Mouse (Mus musculus): ENCODE data around the gene Rnf220. TPM values are rescaled to one million over a fixed set of nuclear protein-coding genes. Genes with fewer than 3 reads are reported as not detected.

The Rnf220 gene
- total and polyA plus RNA-seq, 2 experiments from 2014 or later = 25.6 to 62.3 TPM

DNA sequence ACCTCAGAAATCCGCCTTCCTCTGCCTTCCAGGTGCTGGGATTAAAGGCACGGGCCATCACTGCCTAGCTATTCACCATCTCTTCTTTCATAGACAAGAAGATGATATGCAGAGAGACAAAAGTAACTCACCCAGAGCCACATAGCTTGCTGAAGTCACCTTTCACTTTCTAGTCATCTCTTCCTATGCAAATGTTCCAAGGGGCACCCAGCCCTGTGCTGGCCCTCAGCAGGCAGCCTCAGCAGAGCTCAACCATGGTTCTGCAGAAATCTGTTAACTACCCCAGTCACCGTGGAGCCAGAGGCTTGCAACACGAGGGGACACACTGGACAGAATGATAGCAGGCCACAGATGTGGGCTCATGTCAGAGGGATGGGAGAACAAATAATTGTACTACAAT, 20.1 kb downstream of the Rnf220 start:
- H3K9me3 ChIP-seq (replicated peaks; ENCODE audit: control insufficient read depth, low read length) = no peaks in the 10 kb centered on the region
- 68% methylated on average over 4 of the region's 4 CpGs for WGBS
- DNase-seq (ENCODE audit: low spot score) = no peak
- H3K9ac ChIP-seq (replicated peaks; ENCODE audit: low read depth, low read length) = no peak overlapping the region
- peaks cover 25% of the 10 kb centered on the region for H3K27me3 ChIP-seq (ENCODE audit: control insufficient read depth, insufficient read depth, low read length)
- no peak overlapping the region for H3K4me3 ChIP-seq (ENCODE audit: low read depth, low read length)
- no peak for ATAC-seq (ENCODE audit: insufficient read depth, low read depth)
- no peak overlapping the region for H3K27ac ChIP-seq (ENCODE audit: low read depth)
- 0 out of 2 replicates have a peak, but pooled peaks cover 7% of the 10 kb centered on the region for H3K4me1 ChIP-seq (ENCODE audit: control insufficient read depth, insufficient read depth)
- no peaks in the 10 kb centered on the region for H3K36me3 ChIP-seq (replicated peaks; ENCODE audit: control insufficient read depth, insufficient read depth, low read length)
- TF ChIP-seq EP300 (IDR thresholded peaks at IDR 0.05; ENCODE audit: low read depth) (no peak), CTCF (IDR thresholded peaks at IDR 0.05; ENCODE audit: low read depth) (no peak)
- no peak overlapping the region for H3K4me2 ChIP-seq (ENCODE audit: low read depth, low read length)

DNA sequence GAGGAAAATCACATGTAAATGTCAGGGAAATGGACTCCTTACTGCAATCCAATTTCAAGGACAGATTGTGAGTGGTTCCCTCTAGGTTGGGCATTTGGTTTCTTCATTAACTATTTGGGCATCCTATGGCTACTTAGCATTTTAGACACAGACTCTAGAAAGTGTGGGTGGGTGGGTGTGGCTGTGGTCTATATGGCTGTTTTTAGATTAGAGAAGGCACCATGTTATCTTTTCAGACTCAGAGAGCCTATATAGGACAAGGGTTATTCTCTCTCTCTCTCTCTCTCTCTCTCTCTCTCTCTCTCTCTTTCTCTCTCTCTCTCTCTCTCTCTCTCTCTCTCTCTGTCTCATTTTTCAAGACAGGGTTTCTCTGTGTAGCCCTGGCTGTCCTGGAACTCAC, 20.5 kb downstream of the Rnf220 start:
- ATAC-seq (ENCODE audit: insufficient read depth, low read depth) (no peak), DNase-seq (ENCODE audit: low spot score) (no peak)
- no peak overlapping the region for H3K4me2 ChIP-seq (ENCODE audit: low read depth, low read length)
- no peak overlapping the region for H3K4me3 ChIP-seq (ENCODE audit: low read depth, low read length)
- H3K9me3 ChIP-seq (replicated peaks; ENCODE audit: control insufficient read depth, low read length) = no peaks in the 10 kb centered on the region
- H3K4me1 ChIP-seq (ENCODE audit: control insufficient read depth, insufficient read depth) = 0 out of 2 replicates have a peak, but pooled peaks cover 7% of the 10 kb centered on the region
- TF ChIP-seq CTCF (IDR thresholded peaks at IDR 0.05; ENCODE audit: low read depth) (no peak), EP300 (IDR thresholded peaks at IDR 0.05; ENCODE audit: low read depth) (no peak)
- H3K27me3 ChIP-seq (ENCODE audit: control insufficient read depth, insufficient read depth, low read length) = peaks cover 25% of the 10 kb centered on the region
- H3K27ac ChIP-seq (ENCODE audit: low read depth) = no peak overlapping the region
- H3K9ac ChIP-seq (replicated peaks; ENCODE audit: low read depth, low read length) = no peak overlapping the region
- H3K36me3 ChIP-seq (replicated peaks; ENCODE audit: control insufficient read depth, insufficient read depth, low read length) = no peaks in the 10 kb centered on the region

DNA sequence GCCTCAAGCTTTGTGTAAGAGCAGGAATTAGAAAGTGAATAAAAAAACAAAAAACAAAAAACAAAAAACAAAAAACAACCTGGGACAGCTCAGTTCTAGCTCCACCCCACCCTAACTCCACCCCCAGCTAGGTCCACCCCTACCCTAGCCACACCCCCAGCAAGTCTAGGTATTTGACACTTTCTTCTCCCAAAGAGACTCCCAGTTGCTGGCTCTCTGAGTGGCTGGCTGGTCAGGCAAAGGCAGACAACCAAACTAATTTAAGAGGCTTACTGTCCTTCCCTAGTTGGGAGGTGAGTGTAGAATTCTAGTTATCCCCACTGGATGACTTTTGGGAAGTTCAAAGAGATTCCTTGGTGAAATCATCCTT, 22.9 kb downstream of the Rnf220 start:
- H3K4me1 ChIP-seq (ENCODE audit: control insufficient read depth, insufficient read depth) = 0 out of 2 replicates have a peak, but pooled peaks cover 7% of the 10 kb centered on the region
- H3K4me2 ChIP-seq (ENCODE audit: low read depth, low read length) = peak overlapping the region; percentile 5; the same call in 1 of the 2 replicates
- H3K36me3 ChIP-seq (replicated peaks; ENCODE audit: control insufficient read depth, insufficient read depth, low read length) = no peaks in the 10 kb centered on the region
- TF ChIP-seq EP300 (IDR thresholded peaks at IDR 0.05; ENCODE audit: low read depth) (no peak), CTCF (IDR thresholded peaks at IDR 0.05; ENCODE audit: low read depth) (no peak)
- no peak for ATAC-seq (ENCODE audit: insufficient read depth, low read depth)
- H3K4me3 ChIP-seq (ENCODE audit: low read depth, low read length) = no peak overlapping the region
- H3K27ac ChIP-seq (ENCODE audit: low read depth) = no peak overlapping the region
- DNase-seq (ENCODE audit: low spot score) = no peak
- no peak overlapping the region for H3K9ac ChIP-seq (replicated peaks; ENCODE audit: low read depth, low read length)
- H3K27me3 ChIP-seq (ENCODE audit: control insufficient read depth, insufficient read depth, low read length) = peaks cover 25% of the 10 kb centered on the region
- H3K9me3 ChIP-seq (replicated peaks; ENCODE audit: control insufficient read depth, low read length) = no peaks in the 10 kb centered on the region

DNA sequence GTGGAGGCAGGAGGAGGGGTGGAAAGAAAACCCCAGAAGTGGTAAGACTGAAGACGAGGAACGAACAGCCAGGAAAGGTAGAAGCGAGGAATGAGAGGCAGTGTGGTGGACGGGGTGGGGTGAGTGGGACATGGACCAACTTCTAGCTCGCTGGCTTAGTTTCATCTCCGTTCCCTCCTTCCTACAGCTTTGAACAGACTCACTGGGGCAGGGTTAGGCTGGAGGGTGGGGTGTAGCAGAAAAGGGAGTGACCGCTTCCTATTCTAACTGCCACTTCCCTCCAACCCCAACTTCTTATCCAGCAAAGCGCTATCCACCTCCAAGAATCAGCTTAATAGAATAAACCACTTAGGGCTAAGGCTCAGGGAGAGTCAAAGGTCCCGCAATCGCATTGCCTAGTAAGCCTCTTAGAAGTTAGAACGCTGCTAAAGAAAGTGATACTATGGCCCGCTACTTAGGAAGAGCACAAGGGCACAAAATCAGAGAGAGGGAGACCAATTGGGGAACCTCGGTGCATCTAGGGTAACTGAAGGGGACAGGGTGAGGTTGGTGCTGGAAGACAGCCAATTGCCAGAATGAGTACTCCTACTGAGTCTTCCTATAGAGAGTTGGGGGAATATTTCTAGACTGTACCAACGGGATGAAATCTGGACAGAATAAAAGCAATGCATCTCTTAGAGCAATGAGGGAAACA, 23.4 kb downstream of the Rnf220 start:
- TF ChIP-seq EP300 (IDR thresholded peaks at IDR 0.05; ENCODE audit: low read depth) (no peak), CTCF (IDR thresholded peaks at IDR 0.05; ENCODE audit: low read depth) (no peak)
- H3K27ac ChIP-seq (ENCODE audit: low read depth) = no peak overlapping the region
- H3K36me3 ChIP-seq (replicated peaks; ENCODE audit: control insufficient read depth, insufficient read depth, low read length) = no peaks in the 10 kb centered on the region
- WGBS = 53% methylated on average over 14 of the region's 14 CpGs
- DNase-seq (ENCODE audit: low spot score) = no peak
- H3K4me2 ChIP-seq (ENCODE audit: low read depth, low read length) = peak overlapping the region; percentile 5; the same call in 1 of the 2 replicates
- H3K4me1 ChIP-seq (ENCODE audit: control insufficient read depth, insufficient read depth) = 0 out of 2 replicates have a peak, but pooled peaks cover 7% of the 10 kb centered on the region
- no peak overlapping the region for H3K9ac ChIP-seq (replicated peaks; ENCODE audit: low read depth, low read length)
- ATAC-seq (ENCODE audit: insufficient read depth, low read depth) = no peak
- H3K27me3 ChIP-seq (ENCODE audit: control insufficient read depth, insufficient read depth, low read length) = peaks cover 25% of the 10 kb centered on the region
- H3K9me3 ChIP-seq (replicated peaks; ENCODE audit: control insufficient read depth, low read length) = no peaks in the 10 kb centered on the region
- H3K4me3 ChIP-seq (ENCODE audit: low read depth, low read length) = no peak overlapping the region

DNA sequence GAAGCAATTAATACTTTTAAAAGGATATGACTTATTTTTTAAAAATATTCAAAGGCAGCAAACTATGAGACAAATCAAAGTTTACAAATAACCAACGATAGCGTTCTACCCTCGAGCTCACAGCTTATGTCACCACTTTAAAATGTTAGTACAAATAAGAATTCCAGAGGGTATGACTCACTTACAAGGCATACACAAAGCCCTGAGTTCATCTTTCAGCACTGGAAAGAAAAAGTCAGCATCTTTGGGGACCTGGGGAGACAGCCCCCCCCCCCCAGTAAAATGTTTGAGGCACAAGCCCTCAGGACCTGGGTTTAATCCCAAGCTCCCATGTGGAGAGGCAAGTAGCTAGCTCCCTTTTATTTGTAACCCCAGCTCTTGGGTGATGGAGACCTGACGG, 27.4 kb downstream of the Rnf220 start:
- 20% methylated on average over 4 of the region's 4 CpGs for WGBS
- no peak; the same call in 1 of the 2 replicates for ATAC-seq (ENCODE audit: insufficient read depth, low read depth)

DNA sequence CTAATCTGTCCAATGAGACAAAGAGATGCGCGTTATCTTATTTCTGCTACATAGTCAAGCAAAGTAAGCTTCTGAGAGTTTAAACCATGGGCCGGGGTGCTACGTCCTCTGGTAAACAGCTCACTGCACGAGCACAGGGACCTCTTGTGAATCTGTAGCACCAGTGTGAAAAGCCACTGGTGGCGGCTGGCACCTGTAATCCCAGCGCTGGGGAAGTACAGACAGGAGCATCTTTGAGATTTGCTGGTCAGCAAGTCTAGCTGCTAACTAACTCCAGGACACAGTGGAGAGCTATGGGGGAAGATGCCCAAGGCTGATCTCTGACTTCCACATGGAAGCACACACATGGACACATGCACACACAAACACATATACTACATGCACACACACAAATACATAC, 28.9 kb downstream of the Rnf220 start:
- H3K36me3 ChIP-seq (replicated peaks; ENCODE audit: control insufficient read depth, insufficient read depth, low read length) = no peaks in the 10 kb centered on the region
- H3K4me3 ChIP-seq (ENCODE audit: low read depth, low read length) = no peak overlapping the region
- DNase-seq (ENCODE audit: low spot score) = no peak
- no peaks in the 10 kb centered on the region for H3K9me3 ChIP-seq (replicated peaks; ENCODE audit: control insufficient read depth, low read length)
- 86% methylated on average over 7 of the region's 7 CpGs for WGBS
- no peak for TF ChIP-seq EP300 (IDR thresholded peaks at IDR 0.05; ENCODE audit: low read depth)
- no peak for TF ChIP-seq CTCF (IDR thresholded peaks at IDR 0.05; ENCODE audit: low read depth)
- 0 out of 2 replicates have a peak, but pooled peaks cover 4% of the 10 kb centered on the region for H3K4me1 ChIP-seq (ENCODE audit: control insufficient read depth, insufficient read depth)
- no peak for ATAC-seq (ENCODE audit: insufficient read depth, low read depth)
- no peak overlapping the region for H3K27ac ChIP-seq (ENCODE audit: low read depth)
- H3K9ac ChIP-seq (replicated peaks; ENCODE audit: low read depth, low read length) = no peak overlapping the region
- no peak overlapping the region for H3K4me2 ChIP-seq (ENCODE audit: low read depth, low read length)
- H3K27me3 ChIP-seq (ENCODE audit: control insufficient read depth, insufficient read depth, low read length) = no peaks in the 10 kb centered on the region

More for the DNA sequence above, 27.4 kb downstream of the Rnf220 start:
- Histone ChIP-seq H3K9me3 (replicated peaks; ENCODE audit: control insufficient read depth, low read length) (no peaks in the 10 kb centered on the region), H3K9ac (replicated peaks; ENCODE audit: low read depth, low read length) (no peak overlapping the region), H3K36me3 (replicated peaks; ENCODE audit: control insufficient read depth, insufficient read depth, low read length) (no peaks in the 10 kb centered on the region), H3K27me3 (ENCODE audit: control insufficient read depth, insufficient read depth, low read length) (0 out of 2 replicates have a peak, but pooled peaks cover 4% of the 10 kb centered on the region), H3K27ac (ENCODE audit: low read depth) (no peak overlapping the region), H3K4me1 (ENCODE audit: control insufficient read depth, insufficient read depth) (0 out of 2 replicates have a peak, but pooled peaks cover 4% of the 10 kb centered on the region), H3K4me2 (ENCODE audit: low read depth, low read length) (no peak overlapping the region), H3K4me3 (ENCODE audit: low read depth, low read length) (no peak overlapping the region)
- DNase-seq (ENCODE audit: low spot score) = no peak
- TF ChIP-seq CTCF (IDR thresholded peaks at IDR 0.05; ENCODE audit: low read depth) (no peak), EP300 (IDR thresholded peaks at IDR 0.05; ENCODE audit: low read depth) (no peak)
